Mouse (Mus musculus): Measurements from ENCODE around the gene Lix1l. TPM values are rescaled to one million over a fixed set of nuclear protein-coding genes. Genes with fewer than 3 reads are reported as not detected.

Gene Lix1l
- total RNA-seq, 1 experiment, result 4.6 TPM

DNA sequence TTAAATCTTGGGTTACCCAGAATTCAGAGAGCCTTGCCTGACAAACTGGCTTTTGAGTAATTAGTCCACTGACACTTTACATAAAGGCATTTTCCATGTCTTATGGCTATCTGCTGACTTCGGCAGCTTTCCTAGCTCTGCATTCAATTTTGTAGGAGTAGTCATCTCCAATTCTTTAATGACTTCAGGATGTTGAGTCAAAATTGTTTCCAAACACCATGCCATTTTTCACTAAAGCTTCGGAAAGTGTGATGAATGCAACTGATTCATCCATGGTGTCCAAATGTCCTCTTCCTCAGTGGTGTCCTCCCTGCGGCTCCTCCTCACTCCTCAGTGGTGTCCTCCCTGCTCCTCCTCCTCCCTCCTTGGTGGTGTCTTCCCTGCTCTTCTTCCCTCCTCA is 17.0 kb downstream of the Lix1l start:
- H3K9me3 ChIP-seq (ENCODE audit: control insufficient read depth, insufficient read depth, low read depth, low read length), result no peaks in the 10 kb centered on the region
- in situ Hi-C loops (cut with MboI; ENCODE audit: low sequenced_read_pairs in 2 of 2, unreplicated experiment in 2 of 2), result no loop called here
- TF ChIP-seq HCFC1 (IDR thresholded peaks at IDR 0.05; ENCODE audit: borderline replicate concordance, insufficient read depth, low read length), result no peak
- no peak for TF ChIP-seq ZC3H11A (IDR thresholded peaks at IDR 0.05; ENCODE audit: borderline replicate concordance, low read depth, low read length)
- no peak for TF ChIP-seq ZNF384 (IDR thresholded peaks at IDR 0.05; ENCODE audit: low read depth, low read length)
- no peak for TF ChIP-seq CHD2 (IDR thresholded peaks at IDR 0.05; ENCODE audit: low read depth, low read length)
- no peak for TF ChIP-seq MAFK (IDR thresholded peaks at IDR 0.05; ENCODE audit: insufficient read depth, low read depth, low read length)

DNA sequence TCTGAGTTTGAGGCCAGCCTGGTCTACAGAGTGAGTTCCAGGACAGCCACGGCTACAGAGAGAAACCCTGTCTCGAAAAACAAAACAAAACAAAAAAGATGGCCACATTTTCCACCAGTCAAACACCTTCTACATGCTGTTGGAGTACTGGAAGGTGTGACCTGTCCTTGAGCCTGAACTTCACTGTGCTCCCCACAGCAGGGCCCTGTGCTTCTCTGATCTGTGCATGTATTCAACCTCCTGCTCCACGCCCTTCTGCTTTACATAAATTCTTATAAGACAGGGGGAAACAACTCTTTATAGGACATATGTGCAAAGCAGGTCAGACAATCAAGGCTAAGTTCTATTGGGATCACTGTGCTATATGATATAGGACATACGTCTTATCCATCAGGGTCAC is 22.3 kb downstream of the Lix1l start:
- no peak for TF ChIP-seq ZC3H11A (IDR thresholded peaks at IDR 0.05; ENCODE audit: borderline replicate concordance, low read depth, low read length)
- TF ChIP-seq ZNF384 (IDR thresholded peaks at IDR 0.05; ENCODE audit: low read depth, low read length), result no peak
- TF ChIP-seq HCFC1 (IDR thresholded peaks at IDR 0.05; ENCODE audit: borderline replicate concordance, insufficient read depth, low read length), result no peak
- Histone ChIP-seq H3K9ac (ENCODE audit: insufficient read depth, low read depth, low read length, poor library complexity, severe bottlenecking) (no peak overlapping the region), H3K4me1 (ENCODE audit: control insufficient read depth in 2 of 2, insufficient read depth in 2 of 2, low read length in 2 of 2, poor library complexity in 1 of 2) (peaks cover 3 to 9% of the 10 kb centered on the region in 2 experiments; a peak in 2 of 4 replicates), H3K9me3 (ENCODE audit: control insufficient read depth, insufficient read depth, low read depth, low read length) (no peaks in the 10 kb centered on the region), H3K4me3 (ENCODE audit: insufficient read depth in 1 of 2, low read depth in 1 of 2, low read length in 2 of 2, poor library complexity in 1 of 2, severe bottlenecking in 1 of 2) (no peak overlapping the region), H3K27ac (ENCODE audit: insufficient read depth, low read depth, low read length, poor library complexity, severe bottlenecking) (no peak overlapping the region; the same call in 1 of the 2 replicates), H3K36me3 (ENCODE audit: control insufficient read depth, insufficient read depth, low read length, poor library complexity, severe bottlenecking) (peaks cover 6% of the 10 kb centered on the region; the same call in 1 of the 2 replicates)
- in situ Hi-C loops (cut with MboI; ENCODE audit: low sequenced_read_pairs in 2 of 2, unreplicated experiment in 2 of 2), result no loop called here
- DNase-seq (ENCODE audit: low read depth, low spot score), result no peak

More for the DNA sequence above, 17.0 kb downstream of the Lix1l start:
- no peak overlapping the region for H3K27ac ChIP-seq (ENCODE audit: insufficient read depth, low read depth, low read length, poor library complexity, severe bottlenecking)
- H3K4me1 ChIP-seq (ENCODE audit: control insufficient read depth in 2 of 2, insufficient read depth in 2 of 2, low read length in 2 of 2, poor library complexity in 1 of 2), result peaks cover 0 to 3% of the 10 kb centered on the region in 2 experiments; a peak in 1 of 4 replicates
- no peak overlapping the region for H3K4me3 ChIP-seq (ENCODE audit: insufficient read depth in 1 of 2, low read depth in 1 of 2, low read length in 2 of 2, poor library complexity in 1 of 2, severe bottlenecking in 1 of 2)
- DNase-seq (ENCODE audit: low read depth, low spot score), result no peak
- H3K9ac ChIP-seq (ENCODE audit: insufficient read depth, low read depth, low read length, poor library complexity, severe bottlenecking), result no peak overlapping the region
- peaks cover 3% of the 10 kb centered on the region; the same call in 1 of the 2 replicates for H3K36me3 ChIP-seq (ENCODE audit: control insufficient read depth, insufficient read depth, low read length, poor library complexity, severe bottlenecking)

DNA sequence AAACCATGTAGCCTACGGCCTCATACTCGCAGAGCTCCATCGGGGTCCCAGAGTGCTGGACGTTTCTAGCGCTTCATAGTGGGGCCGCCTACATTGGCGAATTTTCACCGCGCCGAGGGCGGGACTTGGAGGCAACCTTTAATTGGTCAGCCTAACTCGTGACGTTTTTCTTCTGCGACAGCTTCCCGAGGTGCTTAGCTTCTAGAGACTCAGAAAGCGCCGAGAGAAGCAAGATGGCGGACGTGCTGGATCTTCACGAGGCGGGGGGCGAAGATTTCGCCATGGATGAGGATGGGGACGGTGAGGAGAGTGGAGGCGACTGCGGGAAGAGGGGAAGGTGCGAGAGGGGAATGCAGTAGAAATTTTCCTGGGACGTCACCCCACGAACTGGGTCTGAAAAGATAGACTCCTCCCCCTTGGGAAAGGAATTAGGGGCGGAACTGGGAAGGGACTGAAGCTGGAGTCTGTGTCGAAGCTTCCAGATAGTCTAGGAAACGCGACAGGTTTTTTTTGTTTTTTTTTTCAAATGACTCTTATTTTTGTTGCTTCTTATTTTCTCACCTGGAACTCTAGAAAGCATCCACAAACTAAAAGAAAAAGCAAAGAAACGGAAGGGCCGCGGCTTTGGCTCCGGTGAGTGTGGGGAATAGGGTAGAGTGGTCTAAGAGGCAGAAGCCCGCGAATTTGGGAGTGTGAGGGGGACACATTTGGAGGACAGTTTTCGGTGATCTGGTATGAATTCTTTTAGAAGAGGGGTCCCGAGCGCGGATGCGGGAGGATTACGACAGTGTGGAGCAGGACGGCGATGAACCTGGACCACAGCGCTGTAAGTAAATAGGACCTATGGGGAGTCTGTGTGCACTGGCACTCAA is 29.0 kb downstream of the Lix1l start, which contains the start of gene Rbm8a:
Rbm8a (plus strand) TSS at position 205 of the 872 bp plus-strand sequence.
- in situ Hi-C loops (cut with MboI; ENCODE audit: low sequenced_read_pairs in 2 of 2, unreplicated experiment in 2 of 2), result loop anchor here in 1 of 2 experiments (10.0 kb wide), 1 partner anchor 85 kb away; no protein-coding TSS in a partner anchor
- no peaks in the 10 kb centered on the region; a peak in 1 of 4 replicates for H3K4me1 ChIP-seq (ENCODE audit: control insufficient read depth in 2 of 2, insufficient read depth in 2 of 2, low read length in 2 of 2, poor library complexity in 1 of 2)
- H3K9me3 ChIP-seq (ENCODE audit: control insufficient read depth, insufficient read depth, low read depth, low read length), result no peaks in the 10 kb centered on the region
- peaks cover 10% of the 10 kb centered on the region for H3K36me3 ChIP-seq (ENCODE audit: control insufficient read depth, insufficient read depth, low read length, poor library complexity, severe bottlenecking)
- peak; percentile 77 for TF ChIP-seq HCFC1 (IDR thresholded peaks at IDR 0.05; ENCODE audit: borderline replicate concordance, insufficient read depth, low read length)
- no peak for TF ChIP-seq MAFK (IDR thresholded peaks at IDR 0.05; ENCODE audit: insufficient read depth, low read depth, low read length)
- TF ChIP-seq ZNF384 (IDR thresholded peaks at IDR 0.05; ENCODE audit: low read depth, low read length), result 0 out of 2 replicates have a peak, but pooled peaks have one; percentile 33
- H3K9ac ChIP-seq (ENCODE audit: insufficient read depth, low read depth, low read length, poor library complexity, severe bottlenecking), result peak within 1 kb of the TSS; percentile 99
- DNase-seq (ENCODE audit: low read depth, low spot score), result peak; percentile 99
- H3K4me3 ChIP-seq (ENCODE audit: insufficient read depth in 1 of 2, low read depth in 1 of 2, low read length in 2 of 2, poor library complexity in 1 of 2, severe bottlenecking in 1 of 2), result peak within 1 kb of the TSS; percentile 88 to 97
- peak within 1 kb of the TSS; percentile 95 for H3K27ac ChIP-seq (ENCODE audit: insufficient read depth, low read depth, low read length, poor library complexity, severe bottlenecking)

DNA sequence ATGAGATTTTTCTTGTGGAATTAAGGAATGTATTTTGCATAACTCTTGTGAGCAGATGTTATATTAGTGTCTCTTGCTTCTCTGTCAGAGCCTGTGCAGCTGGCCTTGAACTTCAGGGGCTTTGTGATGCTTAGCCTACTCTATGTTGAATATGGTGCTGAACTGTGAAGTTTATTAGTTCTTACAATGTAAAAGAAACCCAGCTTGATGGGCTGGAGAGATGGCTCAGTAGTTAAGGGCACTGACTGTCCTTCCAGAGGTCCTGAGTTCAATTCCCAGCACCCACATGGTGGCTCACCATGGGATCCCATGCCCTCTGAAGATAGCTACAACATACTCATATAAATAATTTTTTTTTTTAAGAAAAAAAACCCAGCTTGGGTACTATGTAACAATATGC is 31.1 kb downstream of the Lix1l start:
- Histone ChIP-seq H3K36me3 (ENCODE audit: control insufficient read depth, insufficient read depth, low read length, poor library complexity, severe bottlenecking) (peaks cover 10% of the 10 kb centered on the region), H3K9me3 (ENCODE audit: control insufficient read depth, insufficient read depth, low read depth, low read length) (no peaks in the 10 kb centered on the region), H3K4me3 (ENCODE audit: insufficient read depth in 1 of 2, low read depth in 1 of 2, low read length in 2 of 2, poor library complexity in 1 of 2, severe bottlenecking in 1 of 2) (no peak overlapping the region), H3K4me1 (ENCODE audit: control insufficient read depth in 2 of 2, insufficient read depth in 2 of 2, low read length in 2 of 2, poor library complexity in 1 of 2) (peaks cover 0 to 4% of the 10 kb centered on the region in 2 experiments; a peak in 2 of 4 replicates), H3K9ac (ENCODE audit: insufficient read depth, low read depth, low read length, poor library complexity, severe bottlenecking) (no peak overlapping the region), H3K27ac (ENCODE audit: insufficient read depth, low read depth, low read length, poor library complexity, severe bottlenecking) (no peak overlapping the region)
- in situ Hi-C loops (cut with MboI; ENCODE audit: low sequenced_read_pairs in 2 of 2, unreplicated experiment in 2 of 2), result loop anchor here in 1 of 2 experiments (10.0 kb wide), 1 partner anchor 87 kb away; no protein-coding TSS in a partner anchor
- DNase-seq (ENCODE audit: low read depth, low spot score), result no peak
- TF ChIP-seq CHD2 (IDR thresholded peaks at IDR 0.05; ENCODE audit: low read depth, low read length), result no peak
- TF ChIP-seq ZC3H11A (IDR thresholded peaks at IDR 0.05; ENCODE audit: borderline replicate concordance, low read depth, low read length), result no peak
- TF ChIP-seq MAFK (IDR thresholded peaks at IDR 0.05; ENCODE audit: insufficient read depth, low read depth, low read length), result no peak
- TF ChIP-seq HCFC1 (IDR thresholded peaks at IDR 0.05; ENCODE audit: borderline replicate concordance, insufficient read depth, low read length), result no peak
- no peak for TF ChIP-seq ZNF384 (IDR thresholded peaks at IDR 0.05; ENCODE audit: low read depth, low read length)

Measured in ES-E14 (cell line).